Mouse (Mus musculus) left cerebral cortex, adult 11 months (tissue): ENCODE results near the gene Auh.

Experiments
- DNase-seq: peaks from one replicate; pipeline ENCODE4 v3.0.0; 2022; ENCODE audit warnings: low spot score

Gene Auh

GRCm38 (mm10) chr13:52800091-52800490 is 129.4 kb downstream of the Auh start:
- DNase-seq = no peak

- DNase-seq = no peak
Measured at GRCm38 (mm10) chr13:52794232-52794631, 135.2 kb downstream of the Auh start.

GRCm38 (mm10) chr13:52793434-52793989 is 136.0 kb downstream of the Auh start:
- no peak for DNase-seq

GRCm38 (mm10) chr13:52792242-52792844 is 137.1 kb downstream of the Auh start:
- no peak for DNase-seq

GRCm38 (mm10) chr13:52790894-52791293 is 138.6 kb downstream of the Auh start:
- no peak for DNase-seq
